Mouse (Mus musculus) kidney, adult 10 weeks (tissue): ENCODE measurements around the gene Gprin3. TPM values are rescaled to one million over a fixed set of nuclear protein-coding genes. Genes with fewer than 3 reads are reported as not detected.

ENCODE experiments used
- polyA plus RNA-seq: library from polyadenylated mRNA; stranded (reverse); fragments of 350-450 nt; fragmentation: Illumina TruSeq; extraction: RNeasy Lipid Tissue Mini Kit (QIAGEN cat#74804); gene quantifications from one replicate; pipeline ENCODE4 v1.2.3, GENCODE M21; 2014; ENCODE audit warnings: low read depth, low replicate concordance

Gprin3 gene
- 5.9 TPM for polyA plus RNA-seq

DNA sequence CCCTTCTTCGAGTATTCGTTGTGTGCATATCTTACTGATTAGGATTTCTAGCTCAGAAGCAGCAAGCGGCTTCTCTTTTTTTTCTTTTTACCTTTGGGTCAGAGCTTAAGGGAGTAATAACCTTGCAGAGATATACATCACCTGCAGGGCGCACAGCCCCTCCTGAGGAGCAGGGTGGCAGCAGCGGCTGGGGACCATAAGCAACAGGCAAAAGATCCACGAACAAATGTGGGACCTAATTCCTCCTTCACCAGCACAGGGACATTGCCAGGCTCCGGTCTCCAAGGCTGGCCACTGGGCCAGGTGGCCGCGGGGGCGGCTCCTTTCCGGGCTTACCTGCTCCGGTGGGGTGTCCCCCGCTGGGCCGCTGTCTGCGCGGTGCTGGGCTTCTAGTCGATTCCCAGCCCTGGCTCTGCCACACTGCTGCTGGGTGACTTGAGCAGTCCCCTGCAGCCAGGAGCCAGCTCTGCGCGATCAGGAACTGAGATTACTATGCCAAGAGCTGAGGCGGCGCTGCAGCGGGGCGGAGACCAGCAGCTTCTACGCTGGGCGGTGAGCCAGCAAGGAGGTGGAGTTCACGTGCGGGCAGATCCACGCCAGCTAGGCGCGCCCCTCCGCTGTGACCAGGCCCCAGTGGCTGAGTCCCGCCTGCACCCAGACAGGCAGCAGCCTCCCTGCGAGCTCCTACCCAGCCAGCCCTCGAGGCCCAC lies at the start of gene Gprin3:
Gene Gprin3, minus strand, starts transcription at position 471 of the 710 bp plus-strand sequence.

Other genes starting within 250 kb of the Gprin3 start
- 41.1 TPM for gene Tigd2, start 217.4 kb downstream of the Gprin3 start, polyA plus RNA-seq